Mouse (Mus musculus) brain, embryonic 14.5 days (tissue): Measurements from ENCODE around the gene Mblac2. TPM values are rescaled to one million over a fixed set of nuclear protein-coding genes. Genes with fewer than 3 reads are reported as not detected.
A peak's percentile ranks its signal among the peaks of the same experiment; 100 is the strongest.
"Not testable (repeated sequence)": the region's sequence is repeated elsewhere in the genome, so short reads cannot be mapped to it uniquely, and the experiment has no call there.

Experiments used
- DNase-seq: peaks from one replicate; pipeline ENCODE4 v3.0.0-alpha.2; 2011; ENCODE audit warnings: low read depth
- CTCF ChIP-seq: fragments of 200-500 bp; IDR thresholded peaks from 2 replicates; pipeline ENCODE4 v1.5.1; 2012; ENCODE audit warnings: inconsistent platforms, mild to moderate bottlenecking, moderate library complexity, borderline replicate concordance; ENCODE audit not compliant: insufficient read depth, insufficient read length; ENCODE audit errors: extremely low read depth
- POLR2A ChIP-seq: fragments of 200-500 bp; IDR thresholded peaks from 2 replicates; pipeline ENCODE4 v1.6.1; 2012; ENCODE audit warnings: mild to moderate bottlenecking, inconsistent platforms, borderline replicate concordance; ENCODE audit not compliant: poor library complexity, insufficient read depth, insufficient read length, severe bottlenecking; ENCODE audit errors: extremely low read depth
- polyA plus RNA-seq: library from polyadenylated mRNA; depleted of rRNA; stranded (reverse); fragments of >200 nt; gene quantifications from 2 replicates; pipeline ENCODE4 v1.2.3, GENCODE M21; 2012

The Mblac2 gene
- polyA plus RNA-seq, 1 experiment, result 14.7 TPM

DNA sequence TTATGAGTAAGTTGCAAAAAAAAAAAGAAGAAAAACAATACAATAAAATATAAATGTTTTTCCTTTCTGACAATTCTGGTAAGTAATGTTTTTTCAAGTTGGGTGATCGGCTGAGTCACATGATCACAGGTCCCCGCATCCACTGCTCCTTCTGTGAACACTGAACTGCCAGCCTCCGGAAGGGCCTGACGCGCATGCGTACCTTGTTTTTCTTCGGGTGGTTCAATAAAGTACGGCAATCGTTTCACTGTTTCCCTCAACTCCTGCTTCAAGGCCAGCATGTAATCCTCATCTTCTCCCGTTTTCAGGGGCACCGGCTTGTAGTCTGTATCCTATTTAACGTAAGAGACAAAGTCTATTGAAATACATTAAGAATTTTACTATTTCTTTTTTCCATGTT, 16.7 kb upstream of the Mblac2 start:
- TF ChIP-seq CTCF (no peak), POLR2A (no peak)
- no peak for DNase-seq

GRCm38 (mm10) chr13:81703148-81703547, 8.0 kb upstream of the Mblac2 start:
- DNase-seq, result no peak

DNA sequence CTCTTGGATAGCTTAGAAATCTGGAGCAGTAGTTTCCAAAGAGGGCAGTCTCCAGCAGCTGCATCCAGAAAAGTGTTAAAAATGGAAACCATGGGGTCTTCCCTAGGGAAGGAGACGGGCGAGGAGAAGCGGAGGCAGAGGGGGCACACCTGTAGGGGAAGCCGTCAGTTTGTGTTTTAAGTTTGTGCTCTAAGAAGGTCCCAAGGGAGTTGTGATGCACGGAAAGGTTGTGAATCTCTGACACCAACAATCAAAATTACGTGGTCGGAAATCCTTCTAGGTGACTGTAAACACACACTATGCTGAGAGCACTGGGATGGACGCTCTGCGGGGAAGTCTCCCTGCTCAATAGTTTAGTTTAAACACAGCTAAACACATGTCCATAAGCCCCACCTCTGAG, 7.5 kb upstream of the Mblac2 start:
- DNase-seq, result no peak

More at GRCm38 (mm10) chr13:81703148-81703547, 8.0 kb upstream of the Mblac2 start:
- TF ChIP-seq POLR2A, result no peak
- TF ChIP-seq CTCF, result no peak

GRCm38 (mm10) chr13:81706311-81706710, 4.8 kb upstream of the Mblac2 start:
- TF ChIP-seq POLR2A, result no peak
- TF ChIP-seq CTCF, result no peak
- DNase-seq, result no peak

More for the DNA sequence above, 7.5 kb upstream of the Mblac2 start:
- TF ChIP-seq CTCF (no peak), POLR2A (no peak)

DNA sequence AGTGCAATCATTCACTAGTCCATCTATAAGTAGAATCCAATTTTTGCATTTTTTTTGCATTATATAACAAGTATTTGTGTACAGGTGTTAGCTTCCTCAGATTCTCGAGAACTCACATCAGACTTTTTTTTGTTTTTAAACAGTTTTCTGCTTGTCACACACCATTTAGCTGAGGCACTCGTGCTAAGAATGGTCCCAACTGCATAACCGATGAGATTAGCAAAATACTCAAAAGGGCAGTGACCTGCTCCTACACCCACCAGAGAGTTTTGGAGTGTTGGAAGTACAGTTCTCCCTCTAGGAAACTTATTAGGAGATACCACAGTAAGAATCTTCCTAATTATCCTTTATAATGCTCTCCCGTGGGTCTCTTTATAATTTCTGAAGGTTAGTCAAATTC, 1.3 kb upstream of the Mblac2 start:
- TF ChIP-seq POLR2A (no peak), CTCF (no peak)
- no peak for DNase-seq

DNA sequence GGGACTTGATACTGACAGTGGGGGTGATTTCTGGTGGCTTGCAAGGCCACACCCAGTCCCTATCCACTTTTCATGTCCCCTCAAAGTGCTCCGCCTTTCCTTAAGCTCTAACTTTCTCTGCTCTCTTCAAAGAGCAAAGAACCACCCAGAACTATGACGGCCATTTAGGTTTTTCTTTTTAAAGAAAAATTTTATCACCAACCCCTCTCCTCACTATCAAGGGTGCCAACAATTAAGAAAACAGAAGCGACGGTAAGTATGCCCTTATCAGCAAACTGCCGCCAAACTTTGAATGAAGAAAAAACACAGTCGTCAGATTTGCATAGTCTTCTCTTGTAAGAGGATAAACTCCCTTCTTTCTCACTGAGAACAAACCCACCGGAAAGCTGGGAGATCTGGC, 875 bp upstream of the Mblac2 start:
- TF ChIP-seq CTCF (no peak), POLR2A (no peak)
- DNase-seq, result no peak

DNA sequence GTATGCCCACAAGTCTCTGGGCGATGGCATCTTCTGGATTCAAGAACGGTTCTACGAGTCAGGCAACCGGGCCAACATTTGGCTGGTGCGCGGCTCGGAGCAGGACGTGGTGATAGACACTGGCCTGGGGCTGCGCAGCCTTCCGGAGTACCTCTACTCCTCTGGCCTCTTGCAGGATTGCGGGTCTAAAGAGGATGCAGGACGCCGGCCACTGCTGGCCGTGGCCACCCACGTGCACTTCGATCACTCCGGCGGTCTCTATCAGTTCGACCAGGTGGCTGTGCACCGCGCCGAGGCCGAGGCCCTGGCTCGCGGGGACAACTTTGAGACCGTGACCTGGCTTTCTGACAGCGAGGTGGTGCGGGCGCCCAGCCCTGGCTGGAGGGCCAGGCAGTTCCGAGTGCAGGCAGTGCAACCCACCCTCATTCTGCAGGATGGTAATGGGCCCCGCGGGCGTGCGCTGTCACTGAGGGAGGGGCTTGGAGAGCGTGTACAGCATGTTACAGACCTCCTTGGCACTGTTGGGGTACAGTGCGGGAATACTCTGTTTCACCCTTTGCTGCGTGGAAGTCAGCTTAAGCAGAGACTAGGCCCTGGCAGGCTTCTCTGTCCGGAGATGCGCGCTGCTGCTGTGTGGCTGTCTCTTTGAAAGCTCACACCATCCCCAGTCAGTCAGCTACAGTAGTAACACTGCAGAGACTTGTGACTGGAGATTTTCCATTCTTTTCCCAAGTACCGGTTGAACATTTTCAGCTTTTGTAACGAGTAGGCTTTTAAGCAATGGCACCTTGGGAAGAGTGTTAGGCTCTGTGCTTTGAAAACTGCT, 618 bp downstream of the Mblac2 start:
- peak; percentile 53 for DNase-seq
- no peak for TF ChIP-seq POLR2A
- TF ChIP-seq CTCF, result no peak

DNA sequence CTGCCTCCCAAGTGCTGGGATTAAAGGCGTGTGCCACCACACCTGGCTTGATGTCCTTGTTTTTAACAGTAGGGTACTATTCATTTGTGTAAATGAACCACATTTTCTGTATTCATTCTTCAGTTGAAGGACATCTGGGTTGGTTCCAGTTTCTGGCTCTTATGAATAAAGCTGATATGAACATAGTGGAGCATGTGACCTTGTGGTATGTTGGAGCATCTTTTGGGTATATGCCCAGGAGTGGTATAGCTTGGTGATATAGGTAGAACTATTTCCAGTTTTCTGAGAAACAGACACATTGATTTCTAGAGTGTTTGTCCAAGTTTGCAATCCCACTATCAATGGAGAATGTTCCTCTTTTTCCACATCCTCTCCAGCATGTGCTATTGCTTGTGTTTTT, 2.8 kb downstream of the Mblac2 start:
- no peak for TF ChIP-seq CTCF
- TF ChIP-seq POLR2A, result no peak
- no peak for DNase-seq

DNA sequence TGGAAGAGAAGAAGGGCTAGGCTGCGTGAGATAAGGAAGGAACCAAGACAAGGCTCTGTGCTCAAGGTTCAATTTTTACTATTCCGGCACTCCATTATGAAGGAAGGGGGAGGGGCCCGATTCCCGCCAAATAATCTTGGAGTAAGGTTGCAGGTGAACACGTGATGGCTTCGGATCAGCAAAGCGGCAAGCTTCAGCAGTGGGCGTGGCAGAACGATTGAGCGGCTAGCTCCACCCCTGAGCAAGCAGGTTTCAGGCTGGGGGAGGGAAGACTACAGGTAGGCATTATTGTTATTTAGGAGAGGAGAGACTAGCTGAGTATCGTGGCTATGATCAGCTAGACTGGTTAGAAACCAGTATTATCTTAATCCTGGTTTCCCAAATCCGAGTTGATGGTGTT, 17.0 kb downstream of the Mblac2 start:
- DNase-seq, result not testable (repeated sequence)

DNA sequence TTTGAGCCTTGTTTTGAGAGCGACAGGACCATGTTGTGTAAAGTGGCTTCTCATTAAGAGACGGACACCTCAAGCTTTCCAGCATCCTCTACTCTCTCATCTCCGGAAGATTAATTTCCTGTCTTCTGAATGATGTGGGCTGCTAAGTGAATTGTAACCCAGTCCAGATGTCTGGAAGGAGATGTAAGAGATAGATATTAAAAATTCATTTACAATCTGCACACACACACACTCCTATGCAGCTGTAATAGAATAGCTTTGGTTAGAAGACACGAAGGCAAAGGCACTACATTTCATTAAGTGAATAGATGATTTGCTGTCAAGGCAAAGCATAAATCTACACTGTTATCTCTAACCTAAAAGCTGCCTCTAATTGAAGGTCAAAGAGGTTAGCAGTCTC, 18.0 kb downstream of the Mblac2 start:
- TF ChIP-seq POLR2A (no peak), CTCF (no peak)
- peak; percentile 8 for DNase-seq

GRCm38 (mm10) chr13:81730362-81730761, 19.2 kb downstream of the Mblac2 start:
- DNase-seq, result no peak
- TF ChIP-seq CTCF (no peak), POLR2A (no peak)

GRCm38 (mm10) chr13:81736606-81737005, 25.5 kb downstream of the Mblac2 start:
- no peak for DNase-seq

More at GRCm38 (mm10) chr13:81736606-81737005, 25.5 kb downstream of the Mblac2 start:
- TF ChIP-seq POLR2A, result no peak
- TF ChIP-seq CTCF, result no peak
